ENCODE assay signal across 8 mouse cellular contexts in the genomic region with DNA sequence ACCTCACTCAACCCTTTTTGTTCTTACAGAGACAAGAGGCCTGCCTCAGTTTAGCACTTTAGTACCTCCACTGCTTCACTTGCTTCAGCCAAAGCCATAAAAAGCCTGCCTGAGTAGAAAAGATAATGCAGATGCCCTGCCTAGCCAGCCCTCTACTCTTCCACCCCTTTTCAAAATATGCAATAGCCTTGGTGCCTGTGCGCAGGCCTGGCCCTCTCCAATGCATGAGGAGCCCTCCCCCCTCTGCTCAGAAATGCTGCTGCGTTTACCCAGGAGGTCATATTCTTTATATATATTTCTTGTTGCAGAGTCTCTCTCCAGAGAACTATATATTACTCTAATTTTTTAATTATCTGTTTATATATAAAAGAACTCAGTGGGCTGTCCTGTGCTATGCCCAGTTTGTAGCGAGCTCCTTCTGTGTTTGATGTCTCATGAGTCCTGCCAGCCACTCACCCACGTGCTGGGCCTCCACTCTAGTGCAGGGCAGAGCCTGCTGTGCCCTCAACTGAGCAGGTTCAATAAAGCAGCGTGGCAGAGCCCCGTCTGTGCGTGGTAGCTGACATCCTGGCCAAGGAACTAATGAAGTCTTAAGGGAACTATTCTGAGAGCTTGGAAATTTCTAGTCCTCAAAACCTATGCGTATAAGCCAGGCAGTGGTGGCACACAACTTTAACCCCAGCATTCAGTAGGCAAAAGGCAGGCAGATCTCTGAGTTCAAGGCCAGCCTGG. TPM values are rescaled to one million over a fixed set of nuclear protein-coding genes. Genes with fewer than 3 reads are reported as not detected.
DNase-seq lines count a peak whose midpoint lies in the region; ATAC-seq and TF ChIP-seq lines count a peak whose summit lies in the region.

No protein-coding gene starts in this region.

- peaks cover 17% of the 10 kb centered on the region for H3K4me1 ChIP-seq in limb, embryonic 14.5 days (ENCODE audit: control insufficient read depth, insufficient read depth, low read length)
- peaks cover 29% of the 10 kb centered on the region for H3K4me1 ChIP-seq in stomach, embryonic 15.5 days
- peaks cover 20% of the 10 kb centered on the region for H3K4me1 ChIP-seq in thymus, adult 2 months (replicated peaks; ENCODE audit: control insufficient read depth, insufficient read depth, low read length)

- peak; percentile 66 for ATAC-seq in erythroblast, adult 5-6 weeks (replicated peaks; ENCODE audit: low FRiP score, poor library complexity, severe bottlenecking)
- ATAC-seq in limb, embryonic 14.5 days (ENCODE audit: low FRiP score, low read depth) = no peak
- peak; percentile 42; the same call in 1 of the 2 replicates for ATAC-seq in stomach, embryonic 15.5 days (ENCODE audit: insufficient read depth, low FRiP score, low read depth)

- 38% methylated on average over 8 of the region's 8 CpGs for WGBS in limb, embryonic 14.5 days
- WGBS in stomach, embryonic 15.5 days = 43% methylated on average over 8 of the region's 8 CpGs
- WGBS in thymus, adult 2 months = 83% methylated on average over 8 of the region's 8 CpGs

- 0 out of 2 replicates have a peak overlapping the region, but pooled peaks have one; percentile 21 for H3K9ac ChIP-seq in limb, embryonic 14.5 days (ENCODE audit: low read depth, low read length, severe bottlenecking)
- no peak overlapping the region for H3K9ac ChIP-seq in stomach, embryonic 15.5 days

- H3K36me3 ChIP-seq in limb, embryonic 14.5 days (ENCODE audit: control insufficient read depth, insufficient read depth, low read length) = peaks cover 24% of the 10 kb centered on the region
- peaks cover 6% of the 10 kb centered on the region; the same call in 1 of the 2 replicates for H3K36me3 ChIP-seq in stomach, embryonic 15.5 days
- no peaks in the 10 kb centered on the region; the same call in 1 of the 2 replicates for H3K36me3 ChIP-seq in thymus, adult 2 months (ENCODE audit: control insufficient read depth, insufficient read depth, low read length)

- H3K27ac ChIP-seq in limb, embryonic 14.5 days (replicated peaks; ENCODE audit: low read depth, low read length) = no peak overlapping the region; the same call in 1 of the 2 replicates
- peak overlapping the region; percentile 93 for H3K27ac ChIP-seq in stomach, embryonic 15.5 days
- H3K27ac ChIP-seq in thymus, adult 2 months (ENCODE audit: control insufficient read depth, insufficient read depth, low read length) = no peak overlapping the region

- DNase-seq in lung, postnatal 4 days = peak; percentile 4 to 41
- DNase-seq in lung, postnatal 14 days = no peak
- DNase-seq in limb, embryonic 14.5 days (ENCODE audit: low spot score) = no peak
- no peak for DNase-seq in urinary bladder, postnatal 10 days (ENCODE audit: low spot score)
- DNase-seq in kidney, postnatal 14 days = no peak
- no peak for DNase-seq in thymus, adult 2 months

- H3K9me3 ChIP-seq in limb, embryonic 14.5 days (ENCODE audit: control insufficient read depth, low read length) = no peaks in the 10 kb centered on the region
- no peaks in the 10 kb centered on the region for H3K9me3 ChIP-seq in stomach, embryonic 15.5 days

- H3K4me2 ChIP-seq in limb, embryonic 14.5 days (replicated peaks; ENCODE audit: low read depth, low read length, severe bottlenecking) = no peak overlapping the region
- H3K4me2 ChIP-seq in stomach, embryonic 15.5 days = peak overlapping the region; percentile 9; the same call in 1 of the 2 replicates

- H3K4me3 ChIP-seq in limb, embryonic 14.5 days (replicated peaks; ENCODE audit: low read length) = no peak overlapping the region
- no peak overlapping the region for H3K4me3 ChIP-seq in stomach, embryonic 15.5 days (replicated peaks)
- no peak overlapping the region for H3K4me3 ChIP-seq in thymus, adult 2 months (ENCODE audit: control insufficient read depth, insufficient read depth, low read length)

- no peak for TF ChIP-seq POLR2A in limb, embryonic 14.5 days (IDR thresholded peaks at IDR 0.05; ENCODE audit: borderline replicate concordance, extremely low read depth, insufficient read depth, insufficient read length)
- TF ChIP-seq POLR2A in thymus, adult 2 months (IDR thresholded peaks at IDR 0.05; ENCODE audit: control insufficient read depth, extremely low read depth, insufficient read depth, low read length, poor library complexity) = no peak

- no peaks in the 10 kb centered on the region for H3K27me3 ChIP-seq in limb, embryonic 14.5 days (ENCODE audit: control insufficient read depth, insufficient read depth, low read length)
- no peaks in the 10 kb centered on the region for H3K27me3 ChIP-seq in stomach, embryonic 15.5 days (replicated peaks)
- no peaks in the 10 kb centered on the region for H3K27me3 ChIP-seq in thymus, adult 2 months (ENCODE audit: control insufficient read depth, insufficient read depth, low read length)

- TF ChIP-seq CTCF in thymus, adult 2 months (IDR thresholded peaks at IDR 0.05; ENCODE audit: borderline replicate concordance, control insufficient read depth, extremely low read depth, insufficient read depth, low read length, poor library complexity) = no peak

RNA-seq across cellular contexts. Expression of a gene that starts 15.1 kb away (rescaled TPM):
- 0.63 TPM in 1 of 2 replicates, not detected in the other for total RNA-seq in erythroblast, adult 5-6 weeks (2015; ENCODE audit: low replicate concordance)
- total RNA-seq in erythroblast, adult 5-6 weeks (2017; ENCODE audit: low replicate concordance) = not detected in 2 replicates
- polyA plus RNA-seq in limb, embryonic 14.5 days (2012; rRNA removed) = 0.09 and 0.17 TPM in 2 replicates
- 0.11 and 0.41 TPM in 2 replicates for polyA plus RNA-seq in limb, embryonic 14.5 days (2014; fragmentation: Nextera tagmentation; extraction: Ambion mirVana)
- polyA plus RNA-seq in stomach, embryonic 15.5 days (2015; fragmentation: Nextera tagmentation; extraction: Ambion mirVana) = 0.19 and 0.34 TPM in 2 replicates
- 2.9 and 3.9 TPM in 2 replicates for polyA plus RNA-seq in thymus, adult 2 months (2012; rRNA removed)

RNA-seq across cellular contexts. Expression of a gene that starts 19.2 kb away (rescaled TPM):
- total RNA-seq in erythroblast, adult 5-6 weeks (2015; ENCODE audit: low replicate concordance) = not detected in 2 replicates
- 1.1 TPM in 1 of 2 replicates, not detected in the other for total RNA-seq in erythroblast, adult 5-6 weeks (2017; ENCODE audit: low replicate concordance)
- polyA plus RNA-seq in limb, embryonic 14.5 days (2012; rRNA removed) = 17.4 and 20.6 TPM in 2 replicates
- 19.6 and 20.5 TPM in 2 replicates for polyA plus RNA-seq in limb, embryonic 14.5 days (2014; fragmentation: Nextera tagmentation; extraction: Ambion mirVana)
- 19.7 and 23.5 TPM in 2 replicates for polyA plus RNA-seq in stomach, embryonic 15.5 days (2015; fragmentation: Nextera tagmentation; extraction: Ambion mirVana)
- 11.9 and 12.1 TPM in 2 replicates for polyA plus RNA-seq in thymus, adult 2 months (2012; rRNA removed)

RNA-seq across cellular contexts. Expression of a gene that starts 20.0 kb away (rescaled TPM):
- 0.58 and 0.63 TPM in 2 replicates for total RNA-seq in erythroblast, adult 5-6 weeks (2015; ENCODE audit: low replicate concordance)
- 0.17 TPM in 1 of 2 replicates, not detected in the other for total RNA-seq in erythroblast, adult 5-6 weeks (2017; ENCODE audit: low replicate concordance)
- 1.5 and 2.1 TPM in 2 replicates for polyA plus RNA-seq in limb, embryonic 14.5 days (2012; rRNA removed)
- 0.56 and 0.64 TPM in 2 replicates for polyA plus RNA-seq in limb, embryonic 14.5 days (2014; fragmentation: Nextera tagmentation; extraction: Ambion mirVana)
- polyA plus RNA-seq in stomach, embryonic 15.5 days (2015; fragmentation: Nextera tagmentation; extraction: Ambion mirVana) = 2.0 and 2.6 TPM in 2 replicates
- polyA plus RNA-seq in thymus, adult 2 months (2012; rRNA removed) = 4.5 and 5.3 TPM in 2 replicates

RNA-seq across cellular contexts. Expression of a gene that starts 34.6 kb away (rescaled TPM):
- total RNA-seq in erythroblast, adult 5-6 weeks (2015; ENCODE audit: low replicate concordance) = not detected in 2 replicates
- total RNA-seq in erythroblast, adult 5-6 weeks (2017; ENCODE audit: low replicate concordance) = not detected in 2 replicates
- polyA plus RNA-seq in limb, embryonic 14.5 days (2012; rRNA removed) = 6.2 and 7.3 TPM in 2 replicates
- polyA plus RNA-seq in limb, embryonic 14.5 days (2014; fragmentation: Nextera tagmentation; extraction: Ambion mirVana) = 7.1 and 8.0 TPM in 2 replicates
- polyA plus RNA-seq in stomach, embryonic 15.5 days (2015; fragmentation: Nextera tagmentation; extraction: Ambion mirVana) = 3.4 and 3.8 TPM in 2 replicates
- polyA plus RNA-seq in thymus, adult 2 months (2012; rRNA removed) = 2.6 and 3.3 TPM in 2 replicates

RNA-seq across cellular contexts. Expression of a gene that starts 35.9 kb away (rescaled TPM):
- 161 and 177 TPM in 2 replicates for total RNA-seq in erythroblast, adult 5-6 weeks (2015; ENCODE audit: low replicate concordance)
- 208 and 251 TPM in 2 replicates for total RNA-seq in erythroblast, adult 5-6 weeks (2017; ENCODE audit: low replicate concordance)
- polyA plus RNA-seq in limb, embryonic 14.5 days (2012; rRNA removed) = 28.3 and 28.4 TPM in 2 replicates
- polyA plus RNA-seq in limb, embryonic 14.5 days (2014; fragmentation: Nextera tagmentation; extraction: Ambion mirVana) = 14.4 and 17.0 TPM in 2 replicates
- 14.9 and 16.7 TPM in 2 replicates for polyA plus RNA-seq in stomach, embryonic 15.5 days (2015; fragmentation: Nextera tagmentation; extraction: Ambion mirVana)
- polyA plus RNA-seq in thymus, adult 2 months (2012; rRNA removed) = 38.8 and 43.3 TPM in 2 replicates

Comparison
In these comparisons a context has a peak if more than half of its experiments do, and no peak if none do; other contexts are left out.
1. DNase-seq: peak in lung, postnatal 4 days (2 of 2); none in lung, postnatal 14 days (single experiment), limb, embryonic 14.5 days (single experiment), urinary bladder, postnatal 10 days (single experiment), kidney, postnatal 14 days (single experiment) and thymus, adult 2 months (single experiment).